Mouse (Mus musculus) liver, embryonic 14.5 days (tissue): ENCODE data around the gene Fgfr2.

Experiments used
- CTCF ChIP-seq: IDR thresholded peaks from 2 replicates; pipeline ENCODE4 v1.5.1; 2016; ENCODE audit warnings: antibody characterized with exemption, low read depth, control low read depth
- EP300 ChIP-seq: IDR thresholded peaks from 2 replicates; pipeline ENCODE4 v1.6.1; 2016; ENCODE audit warnings: antibody characterized with exemption, low read depth

DNA sequence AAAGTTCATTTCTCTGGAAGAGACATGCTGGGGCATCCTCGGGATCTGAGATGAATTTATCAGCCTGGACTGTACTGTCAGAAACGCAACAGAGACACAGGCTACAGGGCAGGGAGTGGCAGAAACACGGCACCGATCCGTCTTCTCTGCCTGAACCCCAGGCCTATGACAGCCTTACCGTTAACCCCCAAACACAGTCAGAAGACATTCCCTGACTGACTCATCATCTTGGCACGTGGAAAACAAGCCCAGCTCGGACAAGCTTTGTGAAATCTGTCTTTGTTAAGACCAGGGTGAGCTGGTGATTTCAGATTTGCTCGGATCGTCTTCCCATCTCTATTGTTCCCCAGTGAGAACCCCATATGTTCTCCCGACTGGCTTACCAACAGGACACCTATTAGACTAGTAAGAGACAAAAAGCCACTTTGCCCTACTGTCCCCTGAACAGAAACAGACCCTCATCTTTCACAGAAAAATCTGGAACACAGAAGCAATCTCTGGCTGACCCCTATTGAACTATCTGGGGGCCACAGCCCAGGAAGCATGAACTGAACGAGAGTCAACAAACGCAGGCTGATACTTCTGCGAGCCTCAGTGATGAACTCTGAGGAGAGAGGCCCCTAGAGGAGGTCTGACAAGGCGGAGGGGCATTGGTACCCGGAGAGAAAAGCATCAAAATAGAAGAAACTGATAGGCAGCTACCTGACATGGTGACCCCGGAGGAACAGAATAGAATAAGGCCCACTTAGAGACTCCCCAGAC, 750.2 kb downstream of the Fgfr2 start:
- TF ChIP-seq EP300 (no peak), CTCF (no peak)
